Mouse (Mus musculus) liver, adult 2 months (tissue): ENCODE data around the gene Cep170b. TPM values are rescaled to one million over a fixed set of nuclear protein-coding genes. Genes with fewer than 3 reads are reported as not detected.

ENCODE experiments used
- DNase-seq: peaks from one replicate; pipeline ENCODE4 v3.0.0-alpha.2; 2011; ENCODE audit warnings: low read depth, low spot score; ENCODE audit errors: extremely low read depth
- H3K27ac ChIP-seq: fragments of 200-500 bp; replicated peaks from 2 replicates; pipeline ENCODE4 v1.5.1; 2012; ENCODE audit warnings: low read depth, mild to moderate bottlenecking, control low read depth, inconsistent platforms, low read length; ENCODE audit not compliant: insufficient read depth
- H3K27me3 ChIP-seq: fragments of 200-500 bp; 2 replicates; pipeline ENCODE4 v1.6.1; 2012; ENCODE audit warnings: mild to moderate bottlenecking, moderate library complexity, low read length, inconsistent platforms; ENCODE audit not compliant: control insufficient read depth, insufficient read depth
- H3K36me3 ChIP-seq: fragments of 200-500 bp; 2 replicates; pipeline ENCODE4 v1.6.1; 2012; ENCODE audit warnings: low read length, inconsistent platforms; ENCODE audit not compliant: control insufficient read depth, insufficient read depth
- H3K4me1 ChIP-seq: fragments of 200-500 bp; 2 replicates; pipeline ENCODE4 v1.6.1; 2011; ENCODE audit warnings: low read length; ENCODE audit not compliant: control insufficient read depth, insufficient read depth
- H3K4me3 ChIP-seq: fragments of 200-500 bp; 2 replicates; pipeline ENCODE4 v1.5.1; 2011; ENCODE audit warnings: low read depth, mild to moderate bottlenecking, control low read depth, low read length, moderate library complexity; ENCODE audit not compliant: insufficient read depth
- H3K79me2 ChIP-seq: fragments of 200-500 bp; 2 replicates; pipeline ENCODE4 v1.6.1; 2012; ENCODE audit warnings: inconsistent platforms, mild to moderate bottlenecking, low read length, moderate library complexity; ENCODE audit not compliant: control insufficient read depth, insufficient read depth
- H3K9ac ChIP-seq: fragments of 200-500 bp; 2 replicates; pipeline ENCODE4 v1.6.1; 2012; ENCODE audit warnings: low read depth, mild to moderate bottlenecking, control low read depth, inconsistent platforms, low read length
- CTCF ChIP-seq: fragments of 200-500 bp; IDR thresholded peaks from 2 replicates; pipeline ENCODE4 v1.5.1; 2011; ENCODE audit warnings: low read depth, low read length, control low read depth
- POLR2A ChIP-seq: fragments of 200-500 bp; IDR thresholded peaks from 2 replicates; pipeline ENCODE4 v1.6.1; 2011; ENCODE audit warnings: low read length, control low read depth; ENCODE audit not compliant: insufficient read depth; ENCODE audit errors: extremely low read depth
- WGBS: fragments of 180-500 bp; shearing (Covaris S2); methylation state at CpG from one replicate; pipeline ENCODE4 v1.1.7; 2018; 5-methylcytosine and 5-hydroxymethylcytosine counted together
- polyA plus RNA-seq: library from polyadenylated mRNA; depleted of rRNA; stranded (reverse); fragments of >200 nt; gene quantifications from 2 replicates; pipeline ENCODE4 v1.2.3, GENCODE M21; 2012
- total RNA-seq: library from RNA; depleted of rRNA; stranded (reverse); fragments of >200 nt; gene quantifications from 2 replicates; pipeline ENCODE4 v1.2.3, GENCODE M21; 2014

Gene Cep170b
- total and polyA plus RNA-seq, 2 experiments, result 7.9 to 29.7 TPM

GRCm38 (mm10) chr12:112679027-112679996, 40.9 kb upstream of the Cep170b start:
- TF ChIP-seq POLR2A, result no peak
- no peak for TF ChIP-seq CTCF
- Histone ChIP-seq H3K27me3 (no peaks in the 10 kb centered on the region), H3K27ac (peak overlapping the region; percentile 80; the same call in 1 of the 2 replicates), H3K79me2 (no peaks in the 10 kb centered on the region), H3K9ac (peak overlapping the region; percentile 95), H3K36me3 (no peaks in the 10 kb centered on the region), H3K4me1 (peaks cover 10% of the 10 kb centered on the region), H3K4me3 (peak overlapping the region; percentile 93)
- WGBS, result 10% methylated on average over 84 of the region's 87 CpGs
- no peak for DNase-seq

DNA sequence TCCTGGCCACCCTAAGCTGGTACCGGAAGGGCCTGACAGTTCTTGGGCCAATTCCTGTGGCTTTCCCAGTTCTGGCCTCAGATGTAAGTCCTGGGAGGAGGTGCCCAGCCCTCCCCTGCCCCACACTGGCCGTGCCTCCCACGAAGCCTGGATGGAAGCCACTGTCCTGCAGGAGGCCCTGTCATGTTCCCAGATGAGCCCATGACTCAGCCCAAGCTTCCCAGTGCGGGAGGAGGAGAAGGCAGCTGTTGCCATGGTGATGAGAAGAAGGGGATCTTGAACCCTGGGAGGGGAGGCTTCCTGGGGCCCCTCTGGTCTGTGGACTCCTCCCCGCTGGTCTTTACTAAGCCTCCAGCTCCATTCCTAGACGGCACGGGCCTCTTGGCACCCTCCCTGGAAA, 36.9 kb upstream of the Cep170b start:
- no peak overlapping the region for H3K27ac ChIP-seq
- no peak overlapping the region for H3K9ac ChIP-seq
- H3K27me3 ChIP-seq, result no peaks in the 10 kb centered on the region
- TF ChIP-seq POLR2A, result no peak
- TF ChIP-seq CTCF, result no peak
- no peak for DNase-seq
- peaks cover 1% of the 10 kb centered on the region; the same call in 1 of the 2 replicates for H3K4me1 ChIP-seq
- WGBS, result 81% methylated on average over 7 of the region's 7 CpGs
- H3K79me2 ChIP-seq, result no peaks in the 10 kb centered on the region
- H3K4me3 ChIP-seq, result no peak overlapping the region
- no peaks in the 10 kb centered on the region for H3K36me3 ChIP-seq

- Histone ChIP-seq H3K27me3 (no peaks in the 10 kb centered on the region), H3K9ac (no peak overlapping the region), H3K36me3 (no peaks in the 10 kb centered on the region), H3K27ac (no peak overlapping the region), H3K79me2 (no peaks in the 10 kb centered on the region), H3K4me3 (no peak overlapping the region), H3K4me1 (peaks cover 5% of the 10 kb centered on the region; the same call in 1 of the 2 replicates)
- DNase-seq, result peak; percentile 59
- WGBS, result 14% methylated on average over 15 of the region's 15 CpGs
- TF ChIP-seq POLR2A (no peak), CTCF (no peak)
These were observed 31.8 kb upstream of the Cep170b start for GRCm38 (mm10) chr12:112688458-112688857.

DNA sequence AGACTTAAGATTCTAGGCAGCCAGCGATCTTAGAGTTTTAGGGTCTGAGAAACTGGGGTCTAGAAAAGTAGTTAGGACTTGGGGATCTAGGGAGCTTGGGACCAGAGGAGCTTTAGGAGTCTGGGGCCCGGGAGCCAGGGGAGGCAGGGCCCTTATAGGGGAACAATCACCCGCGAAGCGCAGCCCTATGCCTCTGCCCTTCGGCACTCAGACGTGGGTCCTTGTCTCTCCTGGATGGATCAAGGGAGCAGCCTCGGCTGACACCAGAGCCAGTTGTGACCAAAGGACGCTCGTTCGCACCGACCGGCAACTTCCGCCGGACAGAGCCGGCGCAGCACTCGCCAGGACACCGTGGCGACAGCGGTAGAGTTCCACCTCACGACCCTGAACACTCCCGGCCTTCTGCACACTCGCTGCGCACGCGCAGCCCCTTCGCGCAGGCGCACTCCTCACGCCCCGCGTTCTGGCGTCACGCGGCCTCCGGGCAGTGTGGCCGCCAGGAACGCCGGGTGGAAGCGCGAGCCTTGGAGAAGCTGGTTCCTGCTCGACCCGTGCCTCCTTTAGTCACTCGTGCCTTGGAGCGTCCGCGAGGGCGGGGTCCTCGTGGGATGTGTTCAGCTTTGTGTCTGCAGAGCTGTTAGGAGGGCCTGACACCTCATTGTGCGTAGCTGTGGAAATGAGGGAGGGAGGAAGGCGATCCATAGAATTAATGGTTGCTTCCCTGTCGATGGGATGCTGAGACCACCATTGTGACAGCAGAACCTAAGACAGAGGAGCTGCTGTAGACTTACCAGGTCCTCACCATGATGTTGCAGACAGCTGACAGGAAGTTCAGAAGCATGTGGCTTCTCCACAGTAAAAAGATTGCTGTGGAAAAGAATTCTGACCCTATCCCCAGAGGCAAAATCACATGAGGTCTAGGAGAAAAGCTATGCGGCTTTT, 26.8 kb upstream of the Cep170b start:
- Histone ChIP-seq H3K79me2 (peaks cover 3% of the 10 kb centered on the region; the same call in 1 of the 2 replicates), H3K27me3 (no peaks in the 10 kb centered on the region), H3K4me1 (peaks cover 10% of the 10 kb centered on the region), H3K4me3 (peak overlapping the region; percentile 73), H3K27ac (peak overlapping the region; percentile 65), H3K9ac (peak overlapping the region; percentile 89), H3K36me3 (no peaks in the 10 kb centered on the region)
- peak; percentile 78 for DNase-seq
- TF ChIP-seq POLR2A, result peak; percentile 89
- TF ChIP-seq CTCF, result no peak; the same call in 1 of the 2 replicates
- 2% methylated on average over 54 of the region's 54 CpGs for WGBS

GRCm38 (mm10) chr12:112694127-112694475, 26.2 kb upstream of the Cep170b start:
- Histone ChIP-seq H3K36me3 (no peaks in the 10 kb centered on the region), H3K4me3 (0 out of 2 replicates have a peak overlapping the region, but pooled peaks have one; percentile 73), H3K27me3 (no peaks in the 10 kb centered on the region), H3K79me2 (peaks cover 3% of the 10 kb centered on the region; the same call in 1 of the 2 replicates), H3K9ac (no peak overlapping the region; the same call in 1 of the 2 replicates), H3K27ac (no peak overlapping the region), H3K4me1 (peaks cover 8% of the 10 kb centered on the region)
- WGBS, result 79% methylated on average over 10 of the region's 10 CpGs
- DNase-seq, result no peak
- TF ChIP-seq POLR2A, result no peak
- TF ChIP-seq CTCF, result no peak
